Mouse (Mus musculus): ENCODE measurements around the gene Gm8247.
"Not testable (repeated sequence)": the region's sequence is repeated elsewhere in the genome, so short reads cannot be mapped to it uniquely, and the experiment has no call there.

Gm8247 gene

DNA sequence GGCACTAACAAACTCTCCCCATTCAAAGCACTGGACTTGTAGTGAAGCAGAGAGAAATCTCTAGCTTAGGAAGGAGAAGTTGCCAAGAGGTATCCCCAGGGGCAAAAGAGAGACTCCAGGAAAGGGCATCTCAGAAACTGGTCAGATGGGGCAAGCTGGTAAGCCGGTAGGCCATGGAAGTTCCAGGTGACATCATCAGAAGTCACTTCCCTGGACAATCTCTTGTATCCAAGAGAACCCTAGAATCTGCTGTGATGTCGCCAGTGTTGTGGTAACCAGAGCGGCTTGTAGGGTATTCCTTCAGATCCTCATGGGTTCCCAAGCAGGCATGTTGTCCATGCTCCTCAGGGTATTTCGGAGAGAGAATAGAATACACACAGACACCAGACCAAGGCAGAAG, at the start of gene Gm8247:
Gene Gm8247, plus strand, starts transcription at position 301 of the 400 bp plus-strand sequence.
- not testable (repeated sequence) for DNase-seq

DNA sequence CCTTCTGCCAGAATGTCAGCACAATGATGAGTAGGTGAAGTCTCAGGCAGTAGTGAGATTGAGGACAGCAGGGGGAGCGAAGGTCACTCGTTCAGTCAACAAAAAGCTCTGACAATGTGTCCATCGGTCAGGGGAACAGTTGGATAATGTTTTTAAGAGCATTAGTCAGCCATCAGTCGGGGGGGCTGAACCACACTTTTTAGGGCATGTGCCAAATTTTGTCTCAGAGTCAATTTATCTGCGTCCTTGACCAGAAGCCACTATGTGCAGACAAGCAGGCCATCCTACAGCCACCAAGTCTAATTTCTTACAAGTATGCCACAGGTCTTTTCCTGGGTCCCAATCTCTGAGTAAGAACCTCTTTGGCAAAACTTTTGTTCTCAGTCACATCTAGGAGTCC, 35.0 kb upstream of the Gm8247 start:
- DNase-seq: not testable (repeated sequence)

- DNase-seq: not testable (repeated sequence)
These were observed 8.8 kb downstream of the Gm8247 start for GRCm38 (mm10) chr14:44591765-44592164.

DNA sequence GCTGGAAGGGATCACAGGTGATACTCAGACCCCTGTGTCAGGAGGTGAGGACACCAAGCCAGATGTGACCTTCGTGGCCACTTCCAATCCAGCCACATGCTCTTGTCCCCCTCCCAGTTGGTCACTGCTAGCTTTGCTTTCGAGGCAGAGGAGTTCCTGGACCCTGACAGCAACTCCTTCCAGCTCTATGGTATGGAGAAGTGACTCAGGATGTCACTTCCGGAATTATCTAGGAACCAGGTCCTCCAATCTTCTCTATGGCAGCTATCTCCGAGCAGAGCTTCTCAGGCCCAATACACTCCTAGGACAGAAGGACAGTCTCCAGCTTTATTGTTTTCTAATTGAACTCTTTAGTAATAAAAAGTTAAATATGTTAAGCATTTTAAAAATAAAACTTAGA, 44.8 kb downstream of the Gm8247 start, which contains the start of gene Gm5624:
Gene Gm5624, minus strand, starts transcription at position 202 of the 400 bp plus-strand sequence.
- DNase-seq: not testable (repeated sequence)

Data from kidney, postnatal 4 days (tissue).